Mouse (Mus musculus): Measurements from ENCODE around the gene Atxn1.

The Atxn1 gene

DNA sequence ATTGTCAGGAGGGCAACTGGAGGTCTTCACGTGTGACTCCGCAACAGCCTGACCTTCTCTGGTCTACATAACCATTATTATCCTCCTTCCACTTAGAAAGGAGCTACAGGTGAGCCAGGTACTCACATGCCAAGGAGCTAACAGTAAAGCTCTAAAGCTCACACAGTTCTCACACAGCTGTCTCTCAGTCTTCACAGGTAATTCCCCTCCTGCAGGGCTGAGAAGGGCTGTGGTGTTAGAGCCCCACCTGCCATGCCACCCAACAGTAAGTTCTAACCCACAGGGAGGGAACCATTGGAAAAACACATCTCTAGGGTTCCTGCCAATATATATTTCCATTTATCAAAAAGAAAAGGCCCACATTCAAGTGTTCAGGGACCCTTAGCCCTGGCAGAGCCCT, 73.7 kb downstream of the Atxn1 start:
- DNase-seq = no peak

DNA sequence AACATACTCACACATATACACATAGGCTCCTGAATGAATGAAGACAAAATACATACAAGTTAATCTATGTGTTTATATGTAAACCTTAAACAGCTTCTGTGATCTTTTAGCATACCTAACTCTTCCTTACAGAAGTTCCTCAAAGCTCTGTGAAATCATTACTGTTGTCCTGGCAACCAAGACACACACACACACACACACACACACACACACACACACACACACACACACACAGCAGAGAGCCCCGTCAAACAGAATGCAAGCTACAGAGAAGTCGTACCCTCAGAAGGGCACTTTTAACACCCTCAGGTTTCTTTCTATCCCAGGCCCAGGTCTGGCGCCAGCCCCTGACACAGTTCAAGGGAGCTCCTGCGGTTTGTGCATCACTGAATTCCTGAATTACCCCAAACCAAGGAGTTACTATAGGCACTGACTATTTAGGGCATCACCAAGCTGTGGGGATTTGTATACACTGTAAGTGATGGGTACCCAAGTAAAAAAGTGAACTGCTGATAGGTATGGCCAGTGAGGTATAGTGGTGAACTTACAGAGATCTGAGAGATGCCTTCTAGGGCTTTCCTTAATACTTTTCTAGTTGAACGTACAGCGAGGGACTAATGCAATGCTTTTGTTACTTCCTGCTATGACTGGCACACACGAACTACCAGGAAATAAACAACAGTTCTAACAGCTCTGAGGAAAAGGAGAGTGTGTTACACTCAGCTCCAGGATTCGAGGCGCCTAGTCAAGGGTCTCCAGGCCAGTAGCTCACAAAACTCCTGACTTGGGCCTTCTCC, 75.7 kb downstream of the Atxn1 start:
- DNase-seq = no peak

DNA sequence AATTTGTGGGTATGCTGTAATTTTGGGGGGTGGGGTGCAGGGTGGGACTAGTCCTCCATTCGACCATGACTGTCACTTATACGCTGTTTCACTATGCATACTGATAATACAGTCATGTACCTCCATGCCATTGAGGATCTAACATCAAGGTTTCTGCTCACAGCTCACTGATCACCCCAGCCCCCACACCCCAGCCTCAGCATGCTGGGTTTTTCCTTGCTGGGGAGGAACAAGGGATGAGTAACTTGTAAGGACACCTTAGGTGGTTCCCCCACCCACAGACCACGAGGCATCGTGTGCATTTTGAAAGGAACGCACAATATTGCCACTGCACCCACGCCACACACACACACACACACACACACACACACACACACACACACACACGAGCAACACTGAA, 79.9 kb downstream of the Atxn1 start:
- no peak for DNase-seq

DNA sequence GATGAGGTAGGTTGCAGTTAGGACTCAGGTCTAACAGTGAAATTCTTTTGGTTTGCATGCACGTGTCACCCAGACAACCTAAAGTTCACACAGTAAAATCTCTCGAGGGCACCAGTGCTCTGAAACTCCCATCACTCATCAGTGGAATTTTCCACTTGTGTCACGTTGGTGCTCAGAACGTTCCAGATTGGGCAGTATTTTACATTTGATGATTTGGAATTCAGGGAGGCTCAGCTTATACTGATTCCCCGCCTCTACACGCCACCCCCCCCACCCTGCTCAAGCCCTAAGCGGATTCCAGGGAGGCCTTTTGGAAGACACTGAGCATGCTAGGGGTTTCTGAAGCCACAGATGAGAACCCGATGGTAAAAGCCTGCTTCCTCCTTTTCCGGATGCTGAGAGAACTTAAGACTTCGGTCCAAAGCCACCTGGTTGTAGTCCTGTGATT, 81.0 kb downstream of the Atxn1 start:
- no peak for DNase-seq

DNA sequence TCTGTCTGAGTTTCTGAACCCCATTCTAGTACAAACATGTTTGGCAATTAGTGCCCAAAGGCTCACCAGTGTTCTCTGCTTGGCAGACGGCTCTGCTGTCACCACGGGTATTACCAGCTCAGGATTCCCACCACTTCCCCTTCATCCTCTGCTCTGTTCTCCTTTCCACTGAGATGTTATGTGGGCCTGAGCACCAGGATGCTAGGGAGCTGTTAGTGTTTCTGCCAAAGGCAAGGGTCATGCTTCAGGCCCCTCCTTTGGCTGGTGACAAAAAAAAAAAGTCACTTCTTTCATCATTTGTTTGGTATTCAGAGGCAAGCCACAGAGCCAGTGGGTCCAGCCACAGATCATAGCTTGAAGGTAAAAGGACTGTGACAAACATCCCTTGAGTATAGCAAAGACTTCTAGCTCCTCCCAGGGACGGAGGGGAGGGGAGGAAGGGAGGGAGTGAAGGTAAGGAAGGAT, 81.8 kb downstream of the Atxn1 start:
- DNase-seq = no peak

DNA sequence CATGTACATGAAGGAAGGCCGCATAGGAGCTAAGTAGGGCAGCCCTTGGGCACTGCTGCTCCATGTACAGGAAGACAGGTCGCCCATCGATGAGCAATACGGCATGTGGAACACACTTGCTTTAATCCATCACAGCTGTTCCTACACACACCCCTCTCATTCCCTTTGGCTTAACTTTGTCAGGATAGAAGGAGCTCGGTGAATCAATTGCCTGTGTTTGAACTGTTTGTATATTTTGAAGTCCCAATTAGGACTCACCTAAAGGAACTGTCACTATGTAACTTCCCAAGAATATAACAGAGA, 84.3 kb downstream of the Atxn1 start:
- DNase-seq = peak; percentile 30

DNA sequence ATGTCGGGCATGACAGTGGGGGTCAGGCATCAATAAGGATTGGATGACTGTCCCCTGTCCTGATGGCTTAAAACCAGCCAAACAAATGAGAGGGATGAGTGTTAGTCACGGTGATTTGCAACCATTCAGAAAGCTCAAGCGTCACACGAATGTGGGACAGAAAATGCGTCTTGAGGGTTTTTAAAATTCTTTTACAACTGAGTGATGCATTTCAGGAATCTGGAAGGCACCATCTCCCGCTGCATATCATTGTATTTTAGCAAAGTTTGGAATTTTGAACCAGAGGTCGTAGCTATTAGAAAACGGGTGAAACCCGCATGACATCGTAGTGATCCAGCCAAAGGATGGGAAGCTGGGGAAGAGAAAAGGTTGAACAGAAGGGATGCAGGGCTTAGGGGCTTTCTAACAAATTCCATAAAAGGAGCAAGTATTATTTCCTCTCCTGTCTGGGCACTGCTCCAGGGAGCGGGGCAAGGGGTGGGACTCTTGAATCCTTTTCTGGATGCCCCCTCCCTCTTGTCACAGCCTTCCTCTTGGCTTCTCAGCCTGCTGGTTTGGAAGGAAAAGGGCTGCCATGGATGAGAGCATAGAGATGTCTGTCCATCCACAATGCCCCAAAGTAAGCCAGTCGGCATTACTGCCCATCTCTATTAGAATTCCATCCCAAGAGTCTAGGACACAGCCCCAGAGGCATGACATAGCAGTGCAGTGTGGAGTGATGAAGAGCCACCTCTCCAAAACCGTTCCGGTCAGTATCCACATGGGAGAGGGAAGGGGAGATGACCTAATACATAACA, 84.9 kb downstream of the Atxn1 start:
- DNase-seq = no peak

DNA sequence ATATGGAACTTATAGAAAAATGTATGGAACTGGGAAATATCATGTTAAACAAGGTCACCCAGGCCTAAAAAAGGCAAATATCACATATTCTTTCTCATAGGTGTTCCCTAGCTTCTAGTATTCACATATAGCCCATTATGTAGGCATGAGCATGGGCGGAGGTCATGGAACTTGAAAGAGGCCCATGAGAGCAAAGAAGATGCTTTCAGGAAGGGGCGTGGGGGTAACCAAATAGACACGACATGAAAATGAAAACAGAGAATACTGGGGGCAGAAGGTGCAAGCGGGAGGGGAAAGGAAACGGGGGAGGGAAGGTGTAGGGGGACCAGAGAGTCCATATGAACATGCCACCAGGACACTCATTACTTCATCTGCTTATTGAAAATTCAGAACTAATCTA, 87.9 kb downstream of the Atxn1 start:
- DNase-seq = no peak

DNA sequence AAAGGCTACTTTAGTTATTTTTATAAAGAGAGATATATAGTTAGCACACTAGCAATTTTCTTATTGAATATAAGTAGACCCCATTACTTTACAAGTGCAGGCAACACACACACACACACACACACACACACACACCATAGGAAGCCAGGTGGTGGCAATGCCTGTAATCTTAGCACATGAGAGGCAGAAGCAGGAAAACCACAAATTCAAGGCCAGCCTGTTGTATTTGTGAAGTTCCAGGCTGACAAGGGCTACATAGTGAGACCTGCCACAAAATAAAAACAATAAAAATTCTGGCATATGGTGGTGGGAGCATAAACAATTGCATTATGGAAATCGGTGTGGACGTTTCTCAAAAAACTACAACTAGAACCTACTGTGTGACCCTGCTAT, 88.4 kb downstream of the Atxn1 start:
- no peak for DNase-seq

DNA sequence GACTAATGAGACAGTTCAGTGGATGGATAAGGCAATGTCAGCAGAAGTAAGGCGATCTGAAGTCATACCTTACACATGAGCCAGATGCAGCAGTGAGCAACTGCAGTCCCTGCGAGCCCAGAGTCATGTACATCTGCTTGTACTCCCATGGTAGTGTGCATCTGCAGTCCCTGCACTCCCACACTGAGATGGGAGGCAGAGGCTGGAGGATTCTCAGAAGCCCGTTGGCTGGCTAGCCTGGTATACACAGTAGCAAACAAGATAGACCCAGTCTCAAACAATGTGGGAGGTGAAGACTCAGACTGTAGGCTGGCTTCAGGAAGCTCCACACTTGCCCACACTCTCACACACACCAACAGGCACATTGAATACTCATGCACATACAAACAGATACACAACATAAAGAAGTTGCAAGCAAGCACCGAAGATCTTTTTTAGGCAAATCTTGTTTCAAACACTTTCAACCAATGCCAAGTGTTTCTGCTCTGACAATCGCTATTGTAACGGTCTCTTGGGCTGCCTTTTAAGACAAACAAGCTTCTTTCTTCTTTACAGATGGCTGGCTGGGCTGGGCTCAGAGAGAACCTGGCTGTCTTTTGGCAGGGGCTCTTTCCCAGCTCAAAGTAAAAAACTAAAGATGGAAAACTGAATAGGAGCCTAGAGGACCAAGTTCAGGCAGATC, 89.0 kb downstream of the Atxn1 start:
- no peak for DNase-seq

DNA sequence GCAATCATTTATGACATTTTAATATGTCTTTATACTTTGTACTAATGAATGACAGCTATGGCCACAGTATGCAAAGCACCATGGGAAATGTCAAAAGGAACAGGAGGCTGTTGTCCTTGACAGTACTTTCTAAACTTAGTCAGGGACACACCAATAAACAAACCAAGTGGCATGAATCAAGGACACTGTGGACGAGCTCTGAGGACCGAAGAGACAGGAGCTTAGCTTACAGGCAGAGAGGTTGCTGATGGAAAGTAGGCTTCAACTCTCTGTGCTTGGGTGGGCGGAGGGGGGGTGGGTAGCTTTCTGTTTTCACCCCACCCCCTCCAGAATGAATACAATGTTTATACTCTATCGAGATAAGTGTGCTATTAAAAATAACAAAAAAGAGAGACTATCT, 90.6 kb downstream of the Atxn1 start:
- no peak for DNase-seq

DNA sequence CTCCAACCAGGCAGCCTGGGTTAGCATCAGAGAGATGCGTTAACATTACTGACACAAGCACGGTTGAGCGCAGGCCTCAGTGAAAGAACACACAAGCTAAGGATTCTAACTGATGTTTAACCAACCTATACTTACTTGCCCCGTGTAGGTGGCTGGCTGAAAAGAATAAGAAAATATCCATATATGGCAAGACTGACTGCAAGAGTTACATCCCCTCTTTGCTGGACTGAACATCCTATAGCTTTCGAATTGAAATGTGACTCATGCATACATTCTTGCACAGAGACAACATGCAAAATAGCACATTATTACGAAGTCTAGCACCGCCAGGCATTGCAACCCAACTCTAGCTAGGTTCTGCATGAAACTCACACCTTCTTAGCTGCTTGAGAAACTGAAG, 91.8 kb downstream of the Atxn1 start:
- DNase-seq = no peak

DNA sequence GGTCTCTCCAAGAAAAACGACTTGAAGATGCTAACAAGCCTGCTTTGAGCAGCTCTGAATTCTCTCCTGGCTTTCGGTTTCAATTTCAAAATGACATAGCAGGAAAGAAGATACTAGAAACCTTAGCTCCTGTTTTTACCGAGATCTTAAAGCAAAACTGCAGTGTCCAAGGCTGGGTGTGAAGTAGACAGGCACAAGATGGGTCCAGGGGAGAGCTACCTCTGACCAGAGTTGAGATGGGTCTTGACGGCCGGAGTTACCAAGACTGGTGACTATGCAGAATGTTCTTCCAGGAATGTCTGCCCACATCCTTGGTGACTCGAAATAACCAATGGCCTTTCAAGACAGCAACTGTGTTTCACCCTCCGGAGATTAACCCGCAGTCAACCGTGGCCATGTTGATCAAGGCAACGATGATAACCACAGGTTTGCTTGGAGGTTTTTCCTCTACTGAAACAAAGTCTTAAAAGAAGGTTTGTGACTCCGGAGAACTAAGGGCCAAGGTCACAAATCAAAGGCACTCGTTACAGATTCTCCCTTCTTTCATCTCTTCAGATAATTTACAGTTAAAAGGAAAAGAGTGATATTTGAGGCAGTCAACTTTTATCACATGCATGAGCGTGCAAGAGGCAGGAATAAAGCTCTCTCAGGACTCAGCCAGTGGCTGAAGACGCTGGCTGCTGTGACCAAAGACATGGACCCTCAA, 92.6 kb downstream of the Atxn1 start:
- no peak for DNase-seq

DNA sequence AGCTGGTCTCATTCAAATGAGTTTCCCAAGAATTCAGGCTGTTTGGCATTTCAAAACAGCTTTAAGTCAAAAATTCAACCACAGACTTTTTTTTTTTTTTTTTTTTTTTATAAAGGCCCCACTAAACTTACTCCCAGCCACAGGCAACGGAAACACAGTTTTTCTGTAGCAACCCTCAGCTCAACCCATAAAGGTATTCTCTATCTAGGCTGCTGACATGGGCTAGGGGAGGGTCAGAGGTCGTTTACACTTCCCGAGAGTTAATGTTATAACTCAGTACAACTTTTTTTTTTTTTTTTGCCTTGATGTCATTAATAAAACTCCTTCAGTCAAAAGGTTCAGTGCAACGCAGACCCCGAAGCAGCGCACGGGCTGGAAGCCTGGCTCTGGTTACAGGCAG, 93.3 kb downstream of the Atxn1 start:
- no peak for DNase-seq

DNA sequence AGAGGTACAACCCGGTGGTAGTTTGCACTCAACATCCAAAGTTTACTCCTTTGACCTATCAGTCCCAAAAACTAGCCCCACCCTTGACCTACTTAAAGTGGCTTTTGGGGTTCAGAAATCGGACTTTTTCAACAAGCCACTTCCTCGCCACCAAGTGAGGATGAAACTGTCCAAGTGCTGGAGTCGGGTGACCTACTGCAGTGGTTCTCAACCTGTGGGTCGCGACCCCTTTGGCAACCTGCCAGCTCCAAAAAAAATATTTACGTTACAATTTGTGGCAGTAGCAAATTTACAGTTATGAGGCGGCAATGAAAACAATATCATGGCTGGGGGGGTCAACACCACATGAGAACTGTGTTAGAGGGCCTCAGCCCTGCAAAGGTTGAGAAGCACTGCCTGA, 95.9 kb downstream of the Atxn1 start:
- no peak for DNase-seq

DNA sequence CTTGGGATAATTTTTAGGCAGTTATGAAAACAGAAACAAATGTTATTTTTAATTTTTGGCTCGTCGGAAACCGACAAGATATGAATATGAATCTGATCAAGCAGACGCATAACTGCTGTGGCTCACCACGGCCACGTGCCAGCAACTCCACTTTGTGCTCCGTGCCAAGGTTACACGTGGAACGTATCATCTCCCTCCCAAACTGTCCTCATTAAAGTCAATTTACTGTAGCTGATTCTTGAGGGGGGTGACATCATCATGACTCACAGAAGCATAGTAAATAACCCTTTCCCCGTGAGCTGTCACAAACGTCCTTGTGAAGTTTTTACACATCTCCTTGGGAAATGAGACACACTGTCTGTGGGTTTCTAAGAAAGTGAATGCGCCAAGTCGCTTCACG, 97.5 kb downstream of the Atxn1 start:
- DNase-seq = no peak

DNA sequence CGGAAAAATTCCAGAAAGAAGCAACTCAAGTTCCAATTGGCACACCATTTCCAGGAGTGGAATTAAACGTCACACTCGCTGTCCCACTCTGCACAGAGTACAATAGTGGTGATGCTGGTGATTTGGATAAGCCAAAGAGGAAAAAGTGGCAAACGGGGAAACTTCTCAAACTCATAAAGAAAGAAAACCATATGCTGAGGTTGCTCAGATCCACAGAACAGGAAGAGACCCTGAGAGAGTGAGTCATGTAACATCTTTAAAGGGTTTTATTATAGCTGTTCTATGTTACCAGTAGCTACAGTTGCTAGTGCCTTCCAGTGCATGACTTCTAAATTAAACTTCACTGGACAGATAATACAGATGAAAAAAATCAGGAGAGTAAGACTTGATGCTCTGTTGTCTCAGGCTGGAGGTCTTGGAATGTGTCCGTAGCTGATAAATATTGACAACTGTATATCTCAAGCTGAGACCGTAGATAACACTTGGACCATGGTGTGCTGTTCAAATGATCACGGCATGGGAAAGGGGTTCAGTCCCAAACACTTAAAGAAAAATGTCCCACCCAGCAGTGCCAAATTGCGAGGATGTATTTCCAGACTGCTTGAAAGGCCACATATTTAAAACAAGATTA, 98.1 kb downstream of the Atxn1 start:
- no peak for DNase-seq

DNA sequence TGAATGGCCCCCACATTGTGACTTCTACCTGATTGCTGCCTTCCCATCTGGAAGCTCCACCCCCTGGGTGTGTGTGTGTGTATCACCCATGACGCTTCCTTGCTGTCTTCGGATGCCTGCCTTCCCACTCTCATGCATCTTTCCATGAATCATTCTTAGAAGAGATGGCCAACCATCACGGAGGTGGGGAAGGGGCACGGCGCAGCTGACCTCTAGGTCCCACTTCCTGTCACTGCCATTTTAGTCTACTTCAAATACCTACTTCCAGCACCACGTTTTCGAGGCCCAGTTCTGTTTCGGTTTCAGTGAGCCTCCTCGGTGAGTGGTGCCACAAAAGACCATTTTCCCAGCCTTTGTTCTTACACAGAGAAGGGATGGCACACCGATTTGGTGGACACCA, 99.2 kb downstream of the Atxn1 start:
- no peak for DNase-seq

DNA sequence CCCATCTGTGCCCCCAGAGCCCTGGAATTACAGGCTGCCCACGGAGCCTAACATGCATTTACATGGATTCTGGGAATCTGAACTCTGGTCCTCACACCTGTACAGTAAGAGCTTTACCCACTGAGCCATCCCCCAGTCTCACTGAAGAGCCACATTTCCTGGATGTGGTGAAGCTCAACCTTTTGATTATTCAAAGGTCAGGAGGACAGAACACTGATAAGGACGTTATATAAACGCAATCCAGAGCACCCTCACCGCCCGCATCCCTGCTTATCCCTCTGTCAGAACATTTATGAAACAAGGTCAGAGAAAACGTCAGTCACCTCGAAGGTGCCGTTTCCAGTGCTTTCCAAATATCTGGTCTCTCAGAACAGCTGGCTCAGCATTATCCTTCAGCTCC, 101.0 kb downstream of the Atxn1 start:
- DNase-seq = no peak

DNA sequence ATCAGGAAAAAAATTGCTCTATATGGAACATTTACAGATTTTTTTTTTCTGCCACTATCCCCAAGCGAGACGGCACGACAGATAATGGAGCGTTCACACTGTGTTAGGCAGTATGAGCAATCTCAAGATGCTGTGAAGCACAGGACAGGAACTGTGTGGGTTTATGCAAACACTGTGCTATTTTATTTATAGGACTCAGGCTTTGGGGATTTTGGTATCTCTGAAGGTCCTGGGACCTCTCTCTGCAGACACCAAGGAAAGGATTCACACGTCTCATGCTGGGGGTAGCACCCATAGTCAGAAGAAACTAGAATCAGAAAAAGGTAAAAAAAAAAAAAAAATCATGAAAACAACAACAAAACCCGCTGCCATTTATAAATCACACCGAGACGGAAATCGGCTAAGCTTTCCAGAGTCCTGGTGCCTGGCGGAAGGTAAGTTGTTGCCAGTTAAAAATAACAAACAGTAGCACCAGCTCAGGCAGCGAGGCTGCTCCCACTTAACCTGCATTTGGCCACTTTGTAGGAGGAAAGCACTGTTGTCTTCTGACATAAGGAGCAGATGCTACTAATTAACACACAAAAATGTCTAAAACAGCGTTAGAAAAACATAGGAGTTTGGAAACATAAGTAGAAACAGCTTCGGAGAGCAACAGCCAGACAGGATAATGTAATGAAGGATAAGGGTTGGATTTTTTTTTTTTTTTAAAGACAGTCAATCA, 102.8 kb downstream of the Atxn1 start:
- no peak for DNase-seq

DNA sequence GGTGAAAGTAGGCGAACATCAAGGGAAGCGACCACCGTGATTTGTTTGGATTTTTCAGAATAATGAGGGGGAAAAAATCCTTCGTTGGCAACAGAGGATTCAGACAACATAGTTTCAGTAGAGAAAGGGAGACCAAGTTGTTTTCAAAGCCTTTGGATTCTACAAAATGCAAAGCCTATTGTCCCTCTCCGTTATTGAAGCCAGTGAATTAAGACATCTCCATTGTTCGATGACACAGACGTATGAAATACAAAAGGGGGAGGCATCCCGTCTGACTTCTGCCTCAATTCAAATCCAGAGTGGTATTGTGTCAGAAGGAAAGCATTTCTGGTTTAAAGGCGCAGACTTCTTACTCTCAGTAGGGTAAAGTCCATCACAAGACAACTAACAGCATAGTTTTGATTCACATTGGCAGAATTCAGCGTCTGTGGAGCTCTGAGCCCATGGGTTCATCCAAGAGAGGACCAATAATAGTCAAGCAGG, 103.7 kb downstream of the Atxn1 start:
- no peak for DNase-seq

Data from retina, postnatal 1 day (tissue).